Mouse (Mus musculus): ENCODE data around the gene Col27a1.

Gene Col27a1

DNA sequence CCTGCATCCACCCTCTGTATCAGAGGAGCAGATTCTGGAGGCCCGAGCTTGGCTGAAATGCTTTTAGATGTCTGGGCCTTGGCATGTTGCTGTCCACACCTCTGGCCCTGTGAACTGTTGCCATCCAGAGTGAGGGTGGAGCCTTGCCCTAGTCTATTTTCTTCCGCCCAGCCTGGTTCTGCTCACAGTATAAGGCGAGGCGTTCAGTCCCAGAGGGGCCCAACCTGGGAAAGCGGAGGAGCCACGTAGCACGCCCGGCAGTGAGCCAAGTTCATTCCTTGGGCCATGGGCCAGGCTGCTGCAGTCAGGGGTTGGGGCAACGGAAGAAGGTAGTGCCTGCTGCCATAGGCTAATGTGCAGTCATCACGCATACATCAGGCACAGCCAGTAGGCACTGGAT, 46.7 kb downstream of the Col27a1 start:
- no peak for DNase-seq (ENCODE audit: low read depth)

DNA sequence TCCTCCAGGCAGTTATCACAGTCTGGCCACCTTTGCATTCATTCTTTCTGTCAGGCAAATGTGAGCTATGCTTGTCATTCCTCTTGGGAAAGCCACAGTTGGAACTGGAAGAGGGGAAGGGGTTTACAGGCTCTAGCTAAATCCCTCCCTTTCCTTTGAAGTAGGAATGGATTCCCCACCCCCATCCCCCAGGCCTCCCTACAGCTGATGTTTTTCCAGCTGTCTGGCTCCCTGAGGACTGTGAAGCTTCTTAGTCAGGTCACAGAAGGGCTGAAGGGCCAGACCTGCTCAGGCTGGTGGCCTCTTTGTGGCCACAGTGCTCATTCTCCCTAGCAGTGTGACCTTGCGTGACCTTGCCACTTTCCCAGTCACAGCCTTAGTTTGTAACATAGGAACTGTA, 49.1 kb downstream of the Col27a1 start:
- no peak for DNase-seq (ENCODE audit: low read depth)

DNA sequence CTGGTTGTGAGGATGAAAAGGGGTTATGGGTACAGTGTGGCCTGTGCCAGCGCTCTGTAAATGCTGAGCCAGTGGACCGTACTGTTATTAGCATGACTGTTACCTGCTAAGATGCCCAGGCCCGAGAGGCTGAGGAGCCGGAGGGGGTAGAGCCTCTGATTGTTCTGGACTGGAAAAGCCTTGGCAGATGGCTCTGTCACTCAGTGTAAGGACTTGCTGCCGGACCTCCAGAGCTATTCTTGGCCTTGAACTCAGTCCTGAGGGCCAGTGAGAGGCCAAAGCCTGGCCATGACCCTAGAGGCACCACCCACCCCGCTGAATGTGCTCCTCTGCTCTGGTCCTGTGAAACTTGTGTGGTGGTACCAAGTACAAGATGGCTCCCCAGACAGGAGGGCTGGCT, 52.5 kb downstream of the Col27a1 start:
- no peak for DNase-seq (ENCODE audit: low read depth)

DNA sequence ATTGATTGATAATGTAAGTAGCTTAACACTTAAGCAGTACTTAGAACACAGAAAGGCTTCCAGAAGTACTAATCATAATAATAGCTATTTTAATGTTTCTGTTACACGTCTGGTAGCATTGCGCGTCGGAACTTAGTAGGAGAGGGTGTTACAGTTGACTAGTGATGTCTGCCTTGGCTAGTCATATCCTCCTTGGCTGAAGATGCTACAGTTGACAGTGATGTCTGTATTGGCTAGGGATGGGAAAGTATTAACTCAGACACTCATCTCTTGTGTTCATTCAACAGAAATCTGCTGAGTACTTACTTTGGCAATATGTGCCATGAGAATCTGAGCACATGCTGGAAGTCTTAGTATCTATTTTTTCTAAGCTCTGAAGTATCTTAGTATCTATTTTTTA, 53.3 kb downstream of the Col27a1 start:
- DNase-seq (ENCODE audit: low read depth): no peak

DNA sequence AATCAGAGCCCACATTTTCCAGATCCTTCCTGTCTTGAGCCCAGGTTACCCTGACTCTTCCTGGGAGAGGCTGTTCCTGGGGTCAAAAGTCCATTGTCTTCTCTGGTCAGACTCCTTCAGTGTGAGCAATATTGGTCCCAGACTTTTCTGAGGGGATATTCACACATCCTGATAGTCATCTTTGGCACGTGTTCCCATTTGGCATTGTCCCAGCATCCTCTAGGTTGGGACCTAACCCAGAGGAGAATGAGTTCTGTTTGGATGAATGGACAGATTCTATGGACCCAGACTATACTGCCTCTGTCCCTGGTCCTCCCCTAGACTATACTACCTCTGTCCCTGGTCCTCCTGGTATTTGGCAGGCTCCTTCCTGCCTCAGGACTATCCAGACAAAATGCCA, 53.8 kb downstream of the Col27a1 start:
- DNase-seq (ENCODE audit: low read depth): no peak

DNA sequence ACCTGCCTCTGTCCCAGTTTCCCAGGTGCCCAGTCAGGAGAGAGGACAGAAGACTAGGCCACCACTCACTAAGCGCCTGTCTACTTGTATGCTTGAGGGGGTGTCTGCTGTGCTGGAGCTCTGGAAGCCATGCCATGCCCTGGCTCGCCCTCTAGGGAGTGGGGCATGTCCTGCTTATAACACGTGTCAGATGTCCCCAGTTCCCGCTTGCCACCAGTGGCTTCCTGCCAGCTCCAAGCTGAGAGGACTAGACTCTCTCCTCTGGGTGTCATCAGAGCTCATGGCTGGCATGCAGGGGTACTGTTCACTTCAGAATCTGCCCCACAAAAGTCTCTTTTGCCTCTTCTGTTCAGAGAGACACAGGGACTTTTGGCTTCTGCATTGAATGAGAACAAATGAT, 55.0 kb downstream of the Col27a1 start:
- no peak for DNase-seq (ENCODE audit: low read depth)

DNA sequence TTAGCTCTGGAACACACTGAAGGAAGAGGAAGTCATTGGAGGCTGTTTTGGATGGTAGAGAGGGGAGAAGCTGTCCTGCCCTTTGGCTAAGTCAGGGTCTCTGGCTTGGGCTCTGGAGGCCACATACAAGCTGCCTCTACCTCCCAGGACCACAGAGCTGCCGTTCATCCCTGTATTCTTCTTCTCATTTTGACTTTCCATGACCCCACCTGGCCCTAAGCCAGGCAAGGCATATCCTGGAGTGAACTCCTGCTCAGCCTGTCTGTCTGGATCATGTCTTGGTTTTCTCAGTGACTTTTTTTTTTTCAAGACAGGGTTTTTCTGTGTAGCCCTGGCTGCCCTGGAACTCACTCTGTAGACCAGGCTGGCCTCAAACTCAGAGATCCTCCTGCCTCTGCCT, 60.7 kb downstream of the Col27a1 start:
- DNase-seq (ENCODE audit: low read depth): no peak

DNA sequence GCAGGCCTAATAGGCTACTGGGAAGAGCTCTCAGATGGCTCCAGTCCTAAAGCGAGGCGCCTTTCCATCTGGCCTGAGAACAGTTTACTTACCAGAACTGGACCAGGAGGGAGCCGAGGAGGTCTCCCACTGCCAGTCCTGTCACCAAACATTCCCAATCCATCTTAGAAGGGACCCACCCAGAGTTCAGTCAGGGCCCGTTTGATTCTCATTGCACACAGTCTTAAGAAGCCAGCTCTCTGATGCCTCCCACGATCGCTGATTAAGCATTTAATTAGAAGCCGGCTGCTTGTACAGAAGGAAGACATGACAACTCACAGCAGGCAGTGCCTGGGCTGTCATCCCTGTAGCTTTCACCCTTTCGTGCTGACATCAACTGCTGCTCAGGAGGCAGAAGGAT, 61.4 kb downstream of the Col27a1 start:
- DNase-seq (ENCODE audit: low read depth): no peak

DNA sequence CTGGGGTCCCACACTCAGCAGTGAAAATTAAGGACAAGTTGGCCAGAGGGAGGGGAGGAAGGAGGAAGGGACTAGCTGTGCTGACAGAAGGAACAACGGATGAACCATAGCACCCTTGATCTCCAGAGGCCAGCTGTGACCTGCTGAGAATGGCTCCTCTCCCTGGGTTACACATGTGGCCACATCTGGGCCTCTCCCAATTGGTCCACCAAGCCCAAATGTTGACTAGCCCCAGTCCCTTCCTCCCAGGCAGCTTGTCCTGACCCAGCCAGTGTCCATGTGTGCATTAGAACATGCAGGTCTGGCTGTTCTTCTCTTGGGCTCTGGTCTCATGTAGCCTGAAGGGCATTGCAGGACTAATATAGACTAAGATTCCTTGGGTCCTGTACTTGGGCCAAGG, 62.8 kb downstream of the Col27a1 start:
- DNase-seq (ENCODE audit: low read depth): no peak

DNA sequence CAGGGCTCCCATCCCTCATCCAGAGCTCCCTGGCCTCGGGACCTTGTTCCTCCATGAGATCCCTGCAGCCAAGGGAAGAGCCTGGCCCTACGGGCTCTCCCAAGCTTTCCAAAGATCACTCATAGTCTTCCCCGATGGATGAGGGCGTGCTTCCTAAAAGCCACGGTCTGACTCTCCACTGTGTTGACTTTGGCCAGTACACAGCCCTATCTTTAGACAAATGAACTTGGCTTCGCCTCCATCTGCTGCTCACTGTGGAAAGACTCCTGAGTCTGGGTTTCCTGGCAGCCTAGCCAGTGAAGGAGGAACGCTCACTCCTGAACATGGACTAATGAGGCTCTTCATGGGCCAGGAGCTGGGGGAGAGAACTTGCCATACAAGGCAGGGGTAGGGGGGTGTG, 65.0 kb downstream of the Col27a1 start:
- no peak for DNase-seq (ENCODE audit: low read depth)

DNA sequence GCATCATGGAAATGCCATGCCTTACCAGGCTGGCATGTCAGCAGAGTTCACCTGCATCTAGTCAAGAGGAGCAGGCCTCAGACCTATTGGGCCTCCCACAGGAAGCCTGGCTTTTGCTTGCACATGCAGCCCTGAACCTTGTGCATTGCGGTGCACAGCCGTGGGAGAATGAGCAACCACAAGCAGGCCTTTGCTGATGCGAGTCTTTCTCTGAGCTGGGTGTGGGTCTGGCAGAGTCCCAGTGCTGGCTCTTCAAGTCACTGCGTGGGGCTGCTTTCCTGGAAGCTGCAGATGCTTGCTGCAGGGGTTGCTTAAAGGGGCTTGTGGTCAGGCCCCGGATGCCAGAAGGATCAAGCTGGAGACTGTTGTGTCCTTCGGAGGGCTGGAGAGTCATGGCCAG, 67.9 kb downstream of the Col27a1 start:
- no peak for DNase-seq (ENCODE audit: low read depth)

DNA sequence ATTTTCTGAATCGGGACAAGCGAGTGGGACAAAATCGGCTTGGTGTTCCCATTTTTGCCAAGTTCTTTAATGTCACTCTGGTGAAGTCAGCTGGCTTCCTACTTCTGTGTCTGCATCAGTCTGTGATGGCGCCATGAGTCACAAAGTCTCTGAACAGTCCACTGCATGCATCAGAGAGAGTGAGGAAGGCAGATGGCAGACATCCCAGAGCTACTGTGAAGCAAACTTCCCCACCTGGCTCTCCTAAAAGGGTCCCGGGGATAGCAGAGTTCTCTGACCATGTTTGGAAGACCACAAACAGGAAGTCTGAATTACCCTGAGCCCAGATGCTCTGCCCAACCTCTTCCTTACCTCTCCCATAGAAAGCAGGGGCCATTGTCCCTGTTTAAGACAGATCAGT, 69.5 kb downstream of the Col27a1 start:
- DNase-seq (ENCODE audit: low read depth): no peak

DNA sequence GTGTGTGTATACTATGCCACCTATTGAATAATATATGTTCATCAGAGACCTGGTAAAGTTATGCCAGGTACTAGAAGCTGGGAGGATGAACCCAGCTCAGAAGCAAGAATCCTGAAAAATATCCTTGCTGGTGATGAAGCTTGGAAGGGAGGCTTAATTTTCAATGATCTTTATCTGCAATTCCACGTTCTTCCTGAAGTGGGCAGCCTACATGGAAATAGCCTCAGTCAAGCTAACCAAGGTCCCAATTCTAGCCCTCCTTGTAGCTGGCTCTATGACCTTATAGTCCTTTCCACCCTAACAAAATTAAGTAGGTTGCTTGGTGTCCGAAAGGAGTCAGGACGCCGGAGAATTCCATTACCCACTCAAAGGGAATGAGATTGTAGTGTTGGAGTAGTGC, 72.2 kb downstream of the Col27a1 start:
- DNase-seq (ENCODE audit: low read depth): no peak

DNA sequence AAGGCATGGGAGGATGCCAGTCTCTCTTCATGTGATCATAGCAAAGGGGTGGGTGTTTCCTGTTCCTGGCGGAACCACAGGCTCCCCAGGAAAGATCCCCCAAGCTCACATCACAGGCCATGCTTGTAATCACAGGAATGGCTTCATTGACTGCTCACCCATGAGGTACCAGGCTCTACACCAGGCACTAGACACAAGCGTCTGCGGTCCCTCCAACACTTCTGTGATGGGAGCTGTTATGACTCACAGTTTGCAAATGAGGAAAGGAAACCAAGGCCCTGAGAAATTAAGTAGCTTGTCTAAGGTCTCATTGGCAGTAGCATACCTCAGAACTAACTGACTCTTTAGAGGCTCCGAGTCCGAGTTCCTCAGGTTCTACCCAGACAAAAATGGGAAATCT, 74.7 kb downstream of the Col27a1 start:
- DNase-seq (ENCODE audit: low read depth): no peak

DNA sequence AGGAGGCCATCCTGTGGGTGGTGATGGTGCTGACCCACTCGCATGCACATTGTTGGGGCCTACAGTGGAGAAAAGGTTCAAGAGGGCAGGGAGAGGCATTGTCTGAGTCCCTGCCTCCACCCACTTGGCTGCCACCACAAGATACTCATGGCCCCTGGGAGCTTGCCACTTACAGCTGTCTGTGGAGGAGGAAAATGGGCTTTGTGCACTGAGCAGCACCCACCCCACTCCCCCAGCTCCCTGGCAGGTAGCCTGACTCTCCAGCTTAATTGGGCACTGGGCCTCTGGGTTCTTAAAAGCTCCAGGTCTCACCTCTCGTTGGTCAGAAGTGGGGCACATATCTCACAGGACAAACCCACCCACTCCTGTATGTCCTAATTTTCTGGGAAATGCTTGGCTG, 76.3 kb downstream of the Col27a1 start:
- no peak for DNase-seq (ENCODE audit: low read depth)

DNA sequence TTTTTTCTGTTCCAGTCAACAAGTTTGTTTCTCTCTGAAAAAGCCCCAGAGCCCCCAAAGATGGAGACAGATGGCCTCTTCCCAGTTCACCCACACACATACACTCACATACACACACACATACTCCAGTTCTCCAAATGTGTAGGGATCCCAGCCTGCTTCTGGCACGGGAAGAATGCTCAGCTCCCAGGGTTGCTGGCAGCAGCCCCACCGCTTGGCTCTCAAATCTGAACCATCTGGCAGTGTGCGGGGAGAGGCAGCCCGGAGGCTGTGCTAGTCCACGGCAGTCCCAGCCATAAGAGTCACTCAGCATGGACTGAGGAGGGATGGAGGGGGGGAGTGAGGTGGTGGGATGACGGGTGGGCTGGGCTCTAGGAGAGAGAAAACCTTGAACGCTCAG, 77.3 kb downstream of the Col27a1 start:
- no peak for DNase-seq (ENCODE audit: low read depth)

DNA sequence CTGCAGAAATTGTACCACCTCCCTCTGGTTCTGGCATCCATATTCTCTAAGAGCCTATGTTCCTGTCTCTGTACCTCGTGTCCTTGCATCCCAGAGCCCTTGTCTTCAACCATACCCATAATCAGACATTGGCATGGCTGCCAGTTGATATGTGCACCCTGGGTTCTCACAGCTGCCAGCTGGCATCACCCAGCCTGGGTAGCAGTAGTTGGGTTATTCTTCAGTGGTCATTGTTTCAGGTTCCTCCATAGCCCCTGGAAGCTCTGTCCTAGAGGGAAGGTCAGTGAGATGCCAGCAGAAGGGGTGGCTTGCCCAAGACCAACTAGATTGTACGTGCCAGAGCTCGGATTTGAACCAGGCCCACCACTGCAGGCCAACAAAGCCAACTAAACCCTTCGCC, 77.9 kb downstream of the Col27a1 start:
- DNase-seq (ENCODE audit: low read depth): no peak

DNA sequence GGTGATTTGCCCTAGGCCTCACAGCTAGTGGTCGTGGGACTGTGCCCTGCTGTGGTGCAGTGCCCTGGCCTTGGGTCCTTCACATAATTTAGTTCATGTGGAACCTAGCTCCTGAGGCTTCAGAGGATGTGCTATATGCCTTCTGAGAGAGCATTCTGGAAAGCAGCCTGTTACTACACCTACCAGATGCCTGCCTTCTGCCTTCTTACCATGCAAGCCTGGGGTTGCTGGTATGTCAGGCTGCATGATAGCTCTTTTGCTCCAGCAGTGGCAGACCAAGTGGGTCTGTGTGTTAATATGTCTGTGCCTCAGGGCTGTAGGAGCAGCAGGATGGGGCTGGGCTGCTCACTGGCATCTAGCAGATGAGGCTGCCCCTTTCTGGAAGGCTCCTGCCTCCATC, 81.8 kb downstream of the Col27a1 start:
- DNase-seq (ENCODE audit: low read depth): no peak

DNA sequence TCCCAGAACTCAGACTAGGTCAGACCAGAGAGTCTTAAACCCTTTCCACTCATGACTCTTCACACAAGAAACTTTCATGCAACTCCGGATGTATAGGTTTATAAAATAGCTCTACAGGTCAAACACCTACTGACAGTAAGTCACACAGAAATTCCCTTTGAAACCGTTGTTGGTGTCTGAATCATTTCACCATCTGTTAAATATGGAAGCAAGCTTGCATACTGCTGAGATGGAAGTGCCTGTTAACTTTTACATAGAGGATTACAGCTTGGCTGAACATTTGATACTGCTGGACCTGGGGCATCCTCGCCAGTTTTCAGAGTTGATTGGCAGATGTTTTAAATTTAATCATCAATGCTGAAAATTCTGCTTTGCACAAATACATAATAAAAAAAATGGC, 82.5 kb downstream of the Col27a1 start:
- DNase-seq (ENCODE audit: low read depth): no peak

DNA sequence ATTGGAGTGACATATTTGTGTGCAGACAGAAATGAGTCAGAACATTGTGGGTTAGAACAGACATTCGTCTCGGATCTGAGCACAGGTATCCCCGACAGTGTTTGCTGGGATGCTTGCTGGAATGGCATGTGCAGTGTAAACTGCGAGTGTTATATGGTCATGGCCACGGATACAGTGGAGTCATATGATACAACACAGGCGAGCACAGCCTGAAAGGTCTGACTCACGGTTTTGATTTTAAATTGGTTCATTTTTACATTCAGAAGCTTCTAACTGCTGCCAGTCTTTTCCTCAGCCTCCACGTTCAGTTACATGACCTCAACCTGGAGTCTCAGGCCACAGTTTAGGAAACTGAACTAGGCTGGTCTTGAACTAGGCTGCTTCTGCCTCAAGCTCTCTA, 83.1 kb downstream of the Col27a1 start:
- no peak for DNase-seq (ENCODE audit: low read depth)

DNA sequence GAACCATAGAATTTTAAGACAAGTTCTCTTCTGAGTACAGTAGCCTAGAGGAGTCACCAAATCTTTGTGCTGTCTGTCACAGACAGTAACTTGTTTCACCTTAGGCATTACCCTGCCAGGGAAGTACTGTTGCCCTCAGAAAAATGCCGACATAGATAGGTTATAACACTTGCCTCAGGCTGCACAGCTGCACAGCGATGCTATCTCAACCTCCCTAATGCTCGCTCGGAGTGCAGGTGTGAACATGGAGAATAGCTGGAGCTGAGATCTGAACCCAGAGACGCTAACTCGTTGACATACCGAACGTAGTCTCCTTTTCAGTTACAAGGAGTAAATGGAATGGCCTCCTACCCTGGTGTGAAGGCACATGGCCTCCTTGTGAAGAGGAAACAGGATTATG, 84.4 kb downstream of the Col27a1 start:
- DNase-seq (ENCODE audit: low read depth): no peak

DNA sequence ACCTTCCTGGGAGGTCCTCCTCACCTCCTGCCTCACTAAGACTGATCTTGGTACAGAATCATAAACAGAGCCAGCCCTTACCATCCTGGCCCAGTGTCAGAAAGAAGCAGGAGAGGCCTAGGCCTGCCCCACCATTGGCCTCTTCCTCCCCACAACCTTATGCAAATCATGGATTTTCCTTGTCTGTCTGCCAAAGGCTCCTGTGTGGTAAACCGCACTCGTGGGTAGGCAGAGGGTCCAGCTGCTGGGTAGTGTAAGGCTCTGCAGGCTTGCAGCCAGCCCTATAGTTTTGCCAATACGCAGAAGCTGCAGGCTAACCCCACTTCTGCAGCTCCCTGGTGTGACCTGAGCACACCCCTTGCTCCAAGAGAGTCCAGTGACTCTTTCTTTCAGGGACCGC, 88.8 kb downstream of the Col27a1 start:
- no peak for DNase-seq (ENCODE audit: low read depth)

DNA sequence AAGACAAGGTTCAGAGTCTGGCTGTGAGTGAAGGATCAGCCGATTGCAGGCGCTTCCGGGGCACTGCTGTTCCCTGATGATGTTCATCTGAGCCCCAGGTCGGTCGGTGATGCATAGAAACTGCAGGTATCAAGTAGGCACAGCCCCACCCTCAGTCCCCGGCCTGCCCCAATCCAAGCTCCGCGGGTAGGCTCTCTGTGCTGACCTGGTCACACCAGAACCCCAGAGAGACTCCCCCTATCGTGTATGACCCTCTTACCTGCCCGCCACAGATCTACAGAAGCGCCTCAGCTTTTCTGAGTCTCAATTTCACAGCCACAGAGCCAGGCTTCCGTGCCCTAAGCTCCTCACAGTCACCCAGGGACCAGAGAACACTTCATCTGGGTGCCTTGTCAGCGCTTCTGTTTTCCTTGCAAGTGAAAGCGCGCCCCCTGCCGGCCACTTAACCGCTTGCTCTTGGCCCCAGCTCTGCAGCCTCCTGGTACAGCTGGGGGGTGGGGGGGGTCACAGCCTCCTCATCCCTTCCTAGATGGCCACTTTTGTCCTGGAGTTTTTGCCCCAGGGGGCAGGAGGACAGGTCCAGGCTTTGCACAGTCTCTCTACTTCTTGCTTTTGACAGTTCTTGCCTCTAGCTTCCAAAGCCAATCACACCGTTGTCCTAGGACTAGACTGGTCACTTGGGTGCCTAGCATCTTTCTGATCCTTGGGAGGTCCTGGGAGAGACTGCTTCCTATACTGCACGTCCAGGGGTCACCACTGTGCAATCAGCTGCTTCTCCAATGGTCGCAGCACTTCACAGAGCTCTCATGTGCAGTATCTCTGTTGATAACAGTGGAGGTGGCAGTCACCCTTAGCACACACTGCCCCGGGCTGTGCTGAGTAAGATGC, 93.6 kb downstream of the Col27a1 start:
- DNase-seq (ENCODE audit: low read depth): peak; percentile 42

DNA sequence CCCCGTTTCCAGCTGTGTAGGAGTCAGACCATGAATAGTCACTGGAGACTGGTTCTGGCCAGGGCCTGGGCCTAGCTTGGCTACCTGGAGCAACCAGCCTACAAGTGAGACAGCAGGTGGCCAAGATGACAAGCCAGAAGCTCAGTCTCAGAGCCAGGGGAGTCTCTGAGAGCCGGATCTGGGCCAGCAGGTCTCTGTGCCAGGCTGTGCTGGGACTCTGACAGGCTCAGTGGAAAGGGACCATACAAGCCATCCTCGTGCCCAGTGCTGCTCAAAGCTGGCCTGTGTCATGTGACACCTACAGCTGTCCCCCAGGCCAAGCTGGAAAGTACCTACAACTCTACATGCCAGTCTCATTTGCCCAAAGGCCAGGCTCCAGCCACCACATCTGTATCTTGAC, 94.5 kb downstream of the Col27a1 start:
- no peak for DNase-seq (ENCODE audit: low read depth)
